Mouse (Mus musculus): ENCODE data around the gene Cartpt.
"Not testable (repeated sequence)": the region's sequence is repeated elsewhere in the genome, so short reads cannot be mapped to it uniquely, and the experiment has no call there.

Gene Cartpt

GRCm38 (mm10) chr13:99900965-99901364 is at the start of gene Cartpt:
Cartpt (minus strand) TSS chr13:99901091.
- no peak for DNase-seq (ENCODE audit: low spot score in 2 of 2)

- no peak for DNase-seq (ENCODE audit: low spot score in 2 of 2)
Measured at GRCm38 (mm10) chr13:99947417-99947816, 46.5 kb upstream of the Cartpt start.

- DNase-seq (ENCODE audit: low spot score in 2 of 2): no peak
Measured at GRCm38 (mm10) chr13:99943525-99943924, 42.6 kb upstream of the Cartpt start.

GRCm38 (mm10) chr13:99940601-99941000 is 39.7 kb upstream of the Cartpt start:
- no peak for DNase-seq (ENCODE audit: low spot score in 2 of 2)

- DNase-seq (ENCODE audit: low spot score in 2 of 2): no peak
Measured at GRCm38 (mm10) chr13:99939320-99939671, 38.4 kb upstream of the Cartpt start.

- DNase-seq (ENCODE audit: low spot score in 2 of 2): no peak
Measured at GRCm38 (mm10) chr13:99938606-99939319, 37.9 kb upstream of the Cartpt start.

GRCm38 (mm10) chr13:99937741-99938140 is 36.9 kb upstream of the Cartpt start:
- no peak for DNase-seq (ENCODE audit: low spot score in 2 of 2)

GRCm38 (mm10) chr13:99932406-99932805 is 31.5 kb upstream of the Cartpt start:
- no peak for DNase-seq (ENCODE audit: low spot score in 2 of 2)

- no peak for DNase-seq (ENCODE audit: low spot score in 2 of 2)
Measured at GRCm38 (mm10) chr13:99931502-99931901, 30.6 kb upstream of the Cartpt start.

GRCm38 (mm10) chr13:99926249-99926648 is 25.4 kb upstream of the Cartpt start:
- no peak for DNase-seq (ENCODE audit: low spot score in 2 of 2)

GRCm38 (mm10) chr13:99915632-99916031 is 14.7 kb upstream of the Cartpt start:
- DNase-seq (ENCODE audit: low spot score in 2 of 2): no peak

- DNase-seq (ENCODE audit: low spot score in 2 of 2): peak in 1 of 2 experiments; percentile 10
Measured at GRCm38 (mm10) chr13:99900557-99900892, 366 bp downstream of the Cartpt start.

GRCm38 (mm10) chr13:99899670-99900556 is 978 bp downstream of the Cartpt start:
- no peak for DNase-seq (ENCODE audit: low spot score in 2 of 2)

GRCm38 (mm10) chr13:99898816-99899215 is 2.1 kb downstream of the Cartpt start:
- no peak for DNase-seq (ENCODE audit: low spot score in 2 of 2)

- DNase-seq (ENCODE audit: low spot score in 2 of 2): no peak
Measured at GRCm38 (mm10) chr13:99885636-99886035, 15.3 kb downstream of the Cartpt start.

- not testable (repeated sequence) for DNase-seq (ENCODE audit: low spot score in 2 of 2)
Measured at GRCm38 (mm10) chr13:99881774-99882173, 19.1 kb downstream of the Cartpt start.

GRCm38 (mm10) chr13:99879696-99880095 is 21.2 kb downstream of the Cartpt start:
- DNase-seq (ENCODE audit: low spot score in 2 of 2): no peak

GRCm38 (mm10) chr13:99872059-99872458 is 28.8 kb downstream of the Cartpt start:
- DNase-seq (ENCODE audit: low spot score in 2 of 2): no peak

- no peak for DNase-seq (ENCODE audit: low spot score in 2 of 2)
Measured at GRCm38 (mm10) chr13:99868438-99868837, 32.5 kb downstream of the Cartpt start.

GRCm38 (mm10) chr13:99864331-99864730 is 36.6 kb downstream of the Cartpt start:
- DNase-seq (ENCODE audit: low spot score in 2 of 2): no peak

- DNase-seq (ENCODE audit: low spot score in 2 of 2): no peak
Measured at GRCm38 (mm10) chr13:99860670-99861069, 40.2 kb downstream of the Cartpt start.

- DNase-seq (ENCODE audit: low spot score in 2 of 2): no peak
Measured at GRCm38 (mm10) chr13:99859082-99859481, 41.8 kb downstream of the Cartpt start.

GRCm38 (mm10) chr13:99857879-99858278 is 43.0 kb downstream of the Cartpt start:
- no peak for DNase-seq (ENCODE audit: low spot score in 2 of 2)
